Mouse (Mus musculus): Measurements from ENCODE around the gene Gm2174. TPM values are rescaled to one million over a fixed set of nuclear protein-coding genes. Genes with fewer than 3 reads are reported as not detected.

Gene Gm2174
- not detected for polyA plus RNA-seq (2014; fragmentation: Illumina TruSeq; extraction: RNeasy Lipid Tissue Mini Kit (QIAGEN cat#74804); ENCODE audit: low read depth, low replicate concordance)

DNA sequence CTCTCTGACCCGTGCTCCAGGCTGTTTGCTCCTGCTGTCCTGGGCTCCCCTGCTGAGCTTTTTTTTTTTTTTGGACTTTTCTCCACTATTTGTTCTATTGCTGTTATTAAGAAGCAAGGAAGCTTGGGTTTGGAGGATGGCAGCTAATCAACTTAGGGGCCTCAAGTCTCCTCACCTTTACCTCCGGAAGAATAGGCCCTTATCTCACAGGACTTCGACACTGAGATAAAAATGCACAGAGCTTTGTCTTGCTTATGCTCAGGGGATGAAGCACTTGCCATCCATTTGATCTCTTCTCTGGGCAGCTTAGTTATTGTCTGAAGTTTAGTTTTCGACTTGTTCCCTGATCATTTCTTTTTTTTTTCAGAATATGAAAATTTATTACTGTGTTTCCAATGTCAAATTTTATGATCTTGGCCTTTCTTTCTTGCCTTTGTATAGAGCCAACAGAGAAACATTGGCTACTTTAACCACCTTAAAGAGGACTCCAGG lies at the start of gene Gm2174:
Gm2174 (plus strand) TSS at position 442 of the 492 bp plus-strand sequence.

DNA sequence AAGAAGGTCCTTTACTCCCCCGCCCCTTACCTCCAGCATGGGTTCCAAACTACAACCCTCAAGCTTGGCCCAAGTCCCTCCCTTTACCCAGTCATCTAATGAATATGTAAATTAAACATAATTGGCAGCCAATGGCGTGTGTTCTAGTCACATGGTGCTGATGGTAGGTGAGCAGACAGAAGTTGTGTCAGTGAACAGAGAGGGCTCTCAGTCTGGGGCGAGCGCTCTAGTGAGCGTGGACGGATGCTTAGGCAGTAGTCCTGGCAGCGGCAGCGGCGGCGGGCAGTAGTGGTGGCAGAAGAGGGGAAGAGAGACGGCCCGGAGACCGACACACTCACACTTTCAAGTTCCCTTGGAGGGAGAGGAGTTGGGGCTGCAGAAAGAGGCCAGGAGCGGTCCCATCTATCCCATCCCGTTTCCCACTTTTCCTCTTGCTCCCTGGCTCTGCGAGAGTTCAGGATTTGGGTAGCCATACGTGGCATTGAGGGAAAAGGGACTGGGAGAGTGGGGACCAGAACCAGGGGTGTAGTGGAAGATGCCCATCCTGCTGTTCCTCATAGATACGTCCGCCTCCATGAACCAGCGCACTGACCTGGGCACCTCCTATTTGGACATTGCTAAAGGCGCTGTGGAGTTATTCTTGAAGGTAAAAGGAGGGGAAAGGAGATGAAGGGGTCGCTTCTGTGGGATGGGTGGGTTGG lies 7.1 kb downstream of the Gm2174 start, which contains the start of gene Ints6l:
Ints6l (plus strand) TSS at position 187 of the 701 bp plus-strand sequence.

Other genes with a start within 250 kb of the Gm2174 start
- 3.2 TPM for gene Gm773, start 235.1 kb upstream of the Gm2174 start, polyA plus RNA-seq (2014; fragmentation: Illumina TruSeq; extraction: RNeasy Lipid Tissue Mini Kit (QIAGEN cat#74804); ENCODE audit: low read depth, low replicate concordance)
- 9.9 TPM for gene Zfp449, start 101.6 kb upstream of the Gm2174 start, polyA plus RNA-seq (2014; fragmentation: Illumina TruSeq; extraction: RNeasy Lipid Tissue Mini Kit (QIAGEN cat#74804); ENCODE audit: low read depth, low replicate concordance)
- 0.36 TPM for gene Smim10l2a, start 73.4 kb upstream of the Gm2174 start, polyA plus RNA-seq (2014; fragmentation: Illumina TruSeq; extraction: RNeasy Lipid Tissue Mini Kit (QIAGEN cat#74804); ENCODE audit: low read depth, low replicate concordance)
- gene Ints6l, start 6.9 kb downstream of the Gm2174 start, polyA plus RNA-seq (2014; fragmentation: Illumina TruSeq; extraction: RNeasy Lipid Tissue Mini Kit (QIAGEN cat#74804); ENCODE audit: low read depth, low replicate concordance): 33.9 TPM
- not detected for gene Gm10477, start 76.8 kb downstream of the Gm2174 start, polyA plus RNA-seq (2014; fragmentation: Illumina TruSeq; extraction: RNeasy Lipid Tissue Mini Kit (QIAGEN cat#74804); ENCODE audit: low read depth, low replicate concordance)
- gene Gm648, start 101.6 kb downstream of the Gm2174 start, polyA plus RNA-seq (2014; fragmentation: Illumina TruSeq; extraction: RNeasy Lipid Tissue Mini Kit (QIAGEN cat#74804); ENCODE audit: low read depth, low replicate concordance): not detected
- gene Mmgt1, start 150.1 kb downstream of the Gm2174 start, polyA plus RNA-seq (2014; fragmentation: Illumina TruSeq; extraction: RNeasy Lipid Tissue Mini Kit (QIAGEN cat#74804); ENCODE audit: low read depth, low replicate concordance): 138 TPM
- 65.3 TPM for gene Slc9a6, start 161.8 kb downstream of the Gm2174 start, polyA plus RNA-seq (2014; fragmentation: Illumina TruSeq; extraction: RNeasy Lipid Tissue Mini Kit (QIAGEN cat#74804); ENCODE audit: low read depth, low replicate concordance)